Mouse (Mus musculus) forebrain, embryonic 15.5 days (tissue): Measurements from ENCODE around the gene Kdelc2. TPM values are rescaled to one million over a fixed set of nuclear protein-coding genes. Genes with fewer than 3 reads are reported as not detected.

ENCODE experiments used
- ATAC-seq: fragments of 200-750 bp; cut with Nextera tagmentation; replicated peaks from 2 replicates; pipeline ENCODE4 v1.8.0; 2017; ENCODE audit warnings: mild to moderate bottlenecking, moderate TSS enrichment, moderate library complexity
- H3K27ac ChIP-seq: fragments of 300-500 bp; sonication (generic); replicated peaks from 2 replicates; pipeline ENCODE4 v1.5.1; 2015; ENCODE audit warnings: mild to moderate bottlenecking, inconsistent platforms
- H3K27me3 ChIP-seq: fragments of 300-500 bp; sonication (generic); 2 replicates; pipeline ENCODE4 v1.6.1; 2015; ENCODE audit warnings: inconsistent platforms
- H3K36me3 ChIP-seq: fragments of 300-500 bp; sonication (generic); 2 replicates; pipeline ENCODE4 v1.6.1; 2015; ENCODE audit warnings: mild to moderate bottlenecking, inconsistent platforms
- H3K4me1 ChIP-seq: fragments of 300-500 bp; sonication (generic); 2 replicates; pipeline ENCODE4 v1.6.1; 2015; ENCODE audit warnings: inconsistent platforms
- H3K4me2 ChIP-seq: fragments of 300-500 bp; sonication (generic); replicated peaks from 2 replicates; pipeline ENCODE4 v1.6.1; 2015; ENCODE audit warnings: mild to moderate bottlenecking, inconsistent platforms
- H3K4me3 ChIP-seq: fragments of 300-500 bp; sonication (generic); 2 replicates; pipeline ENCODE4 v1.5.1; 2015; ENCODE audit warnings: mild to moderate bottlenecking, inconsistent platforms
- H3K9ac ChIP-seq: fragments of 300-500 bp; sonication (generic); replicated peaks from 2 replicates; pipeline ENCODE4 v1.6.1; 2015; ENCODE audit warnings: mild to moderate bottlenecking, inconsistent platforms
- H3K9me3 ChIP-seq: fragments of 300-500 bp; sonication (generic); 2 replicates; pipeline ENCODE4 v1.6.1; 2016; ENCODE audit warnings: inconsistent platforms
- WGBS: fragments of 180-500 bp; shearing (Covaris S2); methylation state at CpG from one replicate; pipeline ENCODE4 v1.1.7; 2015; ENCODE audit warnings: mixed read lengths; 5-methylcytosine and 5-hydroxymethylcytosine counted together
- polyA plus RNA-seq: library from polyadenylated mRNA; unstranded; fragments of >200 nt; fragmentation: Nextera tagmentation; extraction: Ambion mirVana; gene quantifications from 2 replicates; pipeline ENCODE4 v1.2.1, GENCODE M21; 2015

Gene Kdelc2
- polyA plus RNA-seq, result 5.0 and 5.2 TPM in 2 replicates

GRCm38 (mm10) chr9:53383951-53384866, at the start of gene Kdelc2:
Gene Kdelc2 (plus strand): TSS chr9:53384025.
- H3K9me3 ChIP-seq, result no peaks in the 10 kb centered on the region
- H3K4me1 ChIP-seq, result peaks cover 10% of the 10 kb centered on the region
- H3K27me3 ChIP-seq, result no peaks in the 10 kb centered on the region
- H3K36me3 ChIP-seq, result no peaks in the 10 kb centered on the region
- H3K27ac ChIP-seq, result peak within 1 kb of the TSS; percentile 69
- peak within 1 kb of the TSS; percentile 78 for H3K4me2 ChIP-seq
- peak within 1 kb of the TSS; percentile 47 for H3K4me3 ChIP-seq
- WGBS, result under 1% methylated on average over 75 of the region's 75 CpGs
- peak within 1 kb of the TSS; percentile 51 for H3K9ac ChIP-seq
- peak; percentile 97 for ATAC-seq

GRCm38 (mm10) chr9:53335131-53335530, 48.7 kb upstream of the Kdelc2 start:
- Histone ChIP-seq H3K4me3 (no peak overlapping the region), H3K9me3 (no peaks in the 10 kb centered on the region), H3K27ac (no peak overlapping the region), H3K9ac (no peak overlapping the region), H3K36me3 (no peaks in the 10 kb centered on the region), H3K4me2 (no peak overlapping the region), H3K4me1 (no peaks in the 10 kb centered on the region), H3K27me3 (no peaks in the 10 kb centered on the region)
- 82% methylated on average over 3 of the region's 3 CpGs for WGBS
- no peak for ATAC-seq

- Histone ChIP-seq H3K4me1 (peaks cover 10% of the 10 kb centered on the region), H3K36me3 (no peaks in the 10 kb centered on the region), H3K9ac (no peak overlapping the region), H3K4me2 (no peak overlapping the region), H3K4me3 (no peak overlapping the region), H3K27me3 (no peaks in the 10 kb centered on the region), H3K9me3 (no peaks in the 10 kb centered on the region), H3K27ac (no peak overlapping the region)
- 84% methylated on average over 7 of the region's 7 CpGs for WGBS
- ATAC-seq, result no peak
These were observed 44.2 kb upstream of the Kdelc2 start for GRCm38 (mm10) chr9:53339603-53340002.

GRCm38 (mm10) chr9:53340328-53340916, 43.4 kb upstream of the Kdelc2 start:
- Histone ChIP-seq H3K4me3 (peak overlapping the region; percentile 43), H3K27me3 (no peaks in the 10 kb centered on the region), H3K9me3 (no peaks in the 10 kb centered on the region), H3K4me2 (peak overlapping the region; percentile 90), H3K36me3 (no peaks in the 10 kb centered on the region), H3K27ac (no peak overlapping the region), H3K9ac (0 out of 2 replicates have a peak overlapping the region, but pooled peaks have one; percentile 40), H3K4me1 (peaks cover 10% of the 10 kb centered on the region)
- ATAC-seq, result 0 out of 2 replicates have a peak, but pooled peaks have one; percentile 16
- WGBS, result 50% methylated on average over 17 of the region's 17 CpGs

GRCm38 (mm10) chr9:53340969-53341368, 42.9 kb upstream of the Kdelc2 start:
- ATAC-seq, result 0 out of 2 replicates have a peak, but pooled peaks have one; percentile 35

GRCm38 (mm10) chr9:53341981-53342380, 41.8 kb upstream of the Kdelc2 start:
- ATAC-seq, result no peak
- H3K36me3 ChIP-seq, result no peaks in the 10 kb centered on the region
- H3K4me1 ChIP-seq, result peaks cover 10% of the 10 kb centered on the region
- no peak overlapping the region for H3K9ac ChIP-seq
- no peak overlapping the region for H3K27ac ChIP-seq
- 91% methylated on average over 3 of the region's 3 CpGs for whole genome bisulfite sequencing
- H3K27me3 ChIP-seq, result no peaks in the 10 kb centered on the region
- H3K9me3 ChIP-seq, result no peaks in the 10 kb centered on the region
- no peak overlapping the region for H3K4me3 ChIP-seq
- H3K4me2 ChIP-seq, result no peak overlapping the region

More at GRCm38 (mm10) chr9:53340969-53341368, 42.9 kb upstream of the Kdelc2 start:
- Histone ChIP-seq H3K4me1 (peaks cover 10% of the 10 kb centered on the region), H3K27ac (no peak overlapping the region), H3K9ac (peak overlapping the region; percentile 40), H3K9me3 (no peaks in the 10 kb centered on the region), H3K4me2 (peak overlapping the region; percentile 90), H3K27me3 (no peaks in the 10 kb centered on the region), H3K4me3 (peak overlapping the region; percentile 43), H3K36me3 (no peaks in the 10 kb centered on the region)
- WGBS, result 9% methylated on average over 14 of the region's 14 CpGs

GRCm38 (mm10) chr9:53344646-53345432, 39.0 kb upstream of the Kdelc2 start:
- ATAC-seq, result no peak
- 93% methylated on average over 9 of the region's 9 CpGs for WGBS
- Histone ChIP-seq H3K9ac (no peak overlapping the region), H3K36me3 (no peaks in the 10 kb centered on the region), H3K4me1 (peaks cover 10% of the 10 kb centered on the region), H3K4me2 (no peak overlapping the region), H3K27me3 (no peaks in the 10 kb centered on the region), H3K4me3 (no peak overlapping the region), H3K27ac (no peak overlapping the region), H3K9me3 (no peaks in the 10 kb centered on the region)

GRCm38 (mm10) chr9:53345728-53346127, 38.1 kb upstream of the Kdelc2 start:
- Histone ChIP-seq H3K9me3 (no peaks in the 10 kb centered on the region; the same call in 1 of the 2 replicates), H3K4me3 (no peak overlapping the region), H3K27me3 (no peaks in the 10 kb centered on the region), H3K9ac (no peak overlapping the region), H3K4me1 (peaks cover 6% of the 10 kb centered on the region), H3K36me3 (no peaks in the 10 kb centered on the region), H3K4me2 (no peak overlapping the region), H3K27ac (no peak overlapping the region)
- ATAC-seq, result no peak
- 61% methylated on average over 3 of the region's 3 CpGs for WGBS

- Histone ChIP-seq H3K27me3 (no peaks in the 10 kb centered on the region), H3K9me3 (no peaks in the 10 kb centered on the region; the same call in 1 of the 2 replicates), H3K36me3 (no peaks in the 10 kb centered on the region), H3K4me2 (no peak overlapping the region), H3K9ac (no peak overlapping the region), H3K4me3 (no peak overlapping the region), H3K4me1 (no peaks in the 10 kb centered on the region), H3K27ac (no peak overlapping the region)
- WGBS, result 77% methylated on average over 6 of the region's 6 CpGs
- ATAC-seq, result no peak
These were observed 37.4 kb upstream of the Kdelc2 start for GRCm38 (mm10) chr9:53346402-53346801.

GRCm38 (mm10) chr9:53349211-53349610, 34.6 kb upstream of the Kdelc2 start:
- H3K27me3 ChIP-seq, result no peaks in the 10 kb centered on the region
- H3K4me1 ChIP-seq, result no peaks in the 10 kb centered on the region
- no peaks in the 10 kb centered on the region; the same call in 1 of the 2 replicates for H3K9me3 ChIP-seq
- H3K4me3 ChIP-seq, result no peak overlapping the region
- ATAC-seq, result no peak
- H3K9ac ChIP-seq, result no peak overlapping the region
- WGBS, result 76% methylated on average over 1 of the region's 1 CpGs
- H3K4me2 ChIP-seq, result no peak overlapping the region
- H3K36me3 ChIP-seq, result no peaks in the 10 kb centered on the region
- H3K27ac ChIP-seq, result no peak overlapping the region

- no peak for ATAC-seq
- Histone ChIP-seq H3K36me3 (no peaks in the 10 kb centered on the region), H3K9ac (no peak overlapping the region), H3K4me3 (no peak overlapping the region), H3K27ac (no peak overlapping the region), H3K9me3 (no peaks in the 10 kb centered on the region; the same call in 1 of the 2 replicates), H3K4me1 (no peaks in the 10 kb centered on the region), H3K4me2 (no peak overlapping the region), H3K27me3 (no peaks in the 10 kb centered on the region)
- WGBS, result 88% methylated on average over 2 of the region's 2 CpGs
These were observed 33.5 kb upstream of the Kdelc2 start for GRCm38 (mm10) chr9:53350331-53350730.
